Mouse (Mus musculus) 416B (cell line): ENCODE results near the gene Map2k5.

Experiments
- DNase-seq: peaks from one replicate; pipeline ENCODE4 v3.0.0; 2011; ENCODE audit warnings: low read depth

The Map2k5 gene

DNA sequence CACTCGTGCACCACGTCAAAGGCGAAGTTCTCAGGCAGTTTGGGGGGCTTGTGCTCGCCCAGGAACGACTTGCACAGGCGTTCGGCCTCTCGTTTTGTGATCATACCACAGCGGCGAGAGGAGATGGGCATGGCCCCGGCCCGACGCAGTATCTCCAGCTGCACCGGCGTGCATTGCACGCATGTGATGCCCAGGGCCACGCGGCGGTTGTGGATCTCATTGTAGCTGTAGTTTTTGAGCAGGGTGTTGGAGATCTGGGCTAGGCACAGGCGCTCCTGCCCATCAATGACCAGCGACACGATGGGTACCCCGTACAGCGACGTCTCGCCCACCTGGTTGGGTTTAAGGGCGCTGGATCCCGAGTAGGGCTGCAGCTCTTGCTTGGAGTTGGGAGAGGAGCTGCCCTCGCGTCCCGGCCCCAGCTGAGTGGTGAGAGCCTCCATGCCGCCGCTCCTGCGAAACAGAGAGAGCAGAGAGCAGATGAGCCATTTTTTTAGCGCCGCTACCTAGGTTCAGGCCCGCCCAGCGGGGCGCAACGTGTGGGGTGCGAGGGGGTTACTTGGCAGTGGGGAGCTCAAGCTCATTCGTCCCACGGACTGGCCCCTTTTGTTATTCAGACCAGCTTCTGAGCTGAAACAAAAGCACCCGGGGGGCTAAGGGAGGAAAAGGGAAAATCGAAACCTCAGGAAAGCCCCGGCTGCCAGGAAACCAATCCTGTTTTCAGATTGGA, 231.4 kb downstream of the Map2k5 start:
- DNase-seq = no peak

DNA sequence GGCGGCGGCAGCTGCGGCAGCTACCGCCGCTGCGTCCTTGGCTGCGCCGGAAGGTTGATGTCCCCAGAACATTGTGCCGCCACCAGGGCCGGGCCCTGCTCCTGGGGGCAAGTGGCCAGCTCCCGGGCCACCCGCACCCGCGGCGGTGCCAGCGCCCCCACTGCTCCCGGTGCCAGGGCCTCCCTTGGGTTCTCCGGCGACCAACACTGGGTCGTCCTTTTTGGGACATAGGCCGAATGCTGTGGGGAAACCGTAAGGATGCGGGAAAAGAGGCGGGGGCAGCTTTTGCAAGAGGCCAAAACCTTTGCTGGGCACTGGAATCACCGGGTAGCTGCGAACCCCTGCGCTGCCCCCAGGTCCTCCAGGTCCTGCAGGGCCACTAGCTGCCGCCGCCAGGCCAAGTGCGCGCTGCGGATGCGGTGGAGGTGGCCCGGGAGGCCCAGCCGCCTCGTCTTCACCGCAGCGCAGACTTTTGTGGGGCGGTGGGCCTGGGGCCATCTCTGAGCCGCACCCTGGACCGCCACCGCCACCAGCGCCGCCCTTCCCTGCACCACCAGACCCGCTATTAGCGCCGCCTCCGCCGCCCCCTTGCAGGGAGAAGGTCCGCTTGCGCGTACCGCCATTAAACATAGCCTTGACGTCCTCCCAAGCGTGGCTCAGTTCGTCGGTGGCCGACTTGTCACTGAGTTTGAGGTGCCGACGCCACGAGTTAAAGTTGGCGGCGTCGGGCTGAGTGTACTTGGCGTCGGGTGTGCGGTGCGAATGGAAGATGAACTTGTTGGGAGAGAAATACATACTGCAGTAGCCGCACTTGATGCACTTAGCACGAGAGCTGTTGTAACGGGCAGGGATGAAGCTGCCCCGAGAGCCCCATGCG, 232.2 kb downstream of the Map2k5 start:
- no peak for DNase-seq

- no peak for DNase-seq
These were observed 233.0 kb downstream of the Map2k5 start for GRCm38 (mm10) chr9:63144502-63145248.

- no peak for DNase-seq
These were observed 233.8 kb downstream of the Map2k5 start for GRCm38 (mm10) chr9:63143641-63144501.

GRCm38 (mm10) chr9:63143227-63143626, 234.5 kb downstream of the Map2k5 start:
- DNase-seq = no peak

DNA sequence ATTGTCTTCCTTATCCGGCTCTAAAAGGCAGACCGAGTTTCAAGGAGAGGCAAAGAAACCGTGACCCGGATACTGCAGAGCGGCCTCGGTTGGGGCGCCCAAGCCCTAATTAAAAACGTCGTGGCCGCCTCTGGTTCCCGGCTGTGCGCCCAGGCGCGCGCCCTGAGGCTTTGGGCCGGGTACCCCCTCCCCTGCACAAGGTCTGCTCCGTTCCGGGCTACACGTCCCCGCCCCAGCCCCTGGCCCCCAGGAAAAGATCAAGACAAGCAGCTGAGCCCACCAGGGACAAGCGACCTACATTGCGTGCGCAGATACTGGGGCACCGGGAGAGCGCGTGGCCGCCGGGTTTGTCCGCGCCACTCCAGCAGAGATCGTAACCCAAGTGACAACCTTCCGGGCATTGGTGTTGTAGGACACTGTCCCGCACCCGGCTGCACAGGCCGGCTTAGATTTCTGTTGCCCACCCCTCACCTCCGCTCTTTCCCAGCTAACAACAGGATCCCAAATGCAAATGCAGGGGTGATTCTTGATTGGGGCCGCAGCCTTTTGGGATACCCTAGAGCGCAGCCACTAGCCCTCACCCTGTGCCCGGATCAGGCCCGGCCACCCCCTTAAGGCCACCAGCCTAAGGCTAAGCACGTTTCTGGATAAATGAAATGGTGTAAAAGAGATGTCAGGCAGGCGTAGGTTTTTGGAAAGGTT, 235.2 kb downstream of the Map2k5 start:
- no peak for DNase-seq

- DNase-seq = no peak
These were observed 235.9 kb downstream of the Map2k5 start for GRCm38 (mm10) chr9:63141641-63142334.

DNA sequence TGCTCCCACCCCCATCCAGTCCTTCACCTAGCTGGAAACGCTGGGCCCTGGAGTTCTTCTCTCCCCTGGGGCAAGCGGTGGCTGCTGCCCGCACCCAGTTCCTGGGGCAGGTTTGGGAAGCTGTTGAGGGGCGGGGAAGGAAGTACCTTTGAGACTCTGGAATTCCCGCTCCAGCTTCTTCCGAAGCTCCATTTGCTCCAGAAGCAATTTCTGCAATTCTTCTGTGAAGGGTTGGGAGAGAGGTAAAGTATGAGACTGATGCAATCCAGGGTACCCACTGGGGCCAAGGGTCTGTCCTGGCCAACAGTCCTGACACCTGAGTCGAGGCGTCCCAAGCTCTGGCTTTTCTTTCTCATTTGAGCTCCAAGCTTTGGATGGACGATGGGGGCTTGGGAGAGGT, 237.5 kb downstream of the Map2k5 start:
- no peak for DNase-seq

DNA sequence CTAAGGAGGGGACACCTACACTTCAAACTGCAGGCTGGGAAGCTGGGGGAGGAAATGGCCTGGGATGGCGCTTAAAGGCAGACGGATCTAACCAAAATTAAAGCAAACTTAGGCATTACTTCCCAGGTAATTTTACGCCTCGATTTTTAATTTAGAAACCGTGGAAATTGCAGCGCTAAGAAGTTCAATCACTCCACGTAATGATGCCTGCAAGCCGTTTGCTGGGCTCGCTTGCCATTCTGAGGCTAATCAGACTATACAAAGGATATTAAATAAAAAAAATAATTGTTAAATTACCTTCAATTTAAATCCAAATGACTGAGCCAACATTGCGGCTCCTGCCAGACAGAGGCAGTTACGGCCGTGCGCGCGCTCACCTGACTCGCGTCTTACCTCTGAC, 238.0 kb downstream of the Map2k5 start:
- DNase-seq = no peak

DNA sequence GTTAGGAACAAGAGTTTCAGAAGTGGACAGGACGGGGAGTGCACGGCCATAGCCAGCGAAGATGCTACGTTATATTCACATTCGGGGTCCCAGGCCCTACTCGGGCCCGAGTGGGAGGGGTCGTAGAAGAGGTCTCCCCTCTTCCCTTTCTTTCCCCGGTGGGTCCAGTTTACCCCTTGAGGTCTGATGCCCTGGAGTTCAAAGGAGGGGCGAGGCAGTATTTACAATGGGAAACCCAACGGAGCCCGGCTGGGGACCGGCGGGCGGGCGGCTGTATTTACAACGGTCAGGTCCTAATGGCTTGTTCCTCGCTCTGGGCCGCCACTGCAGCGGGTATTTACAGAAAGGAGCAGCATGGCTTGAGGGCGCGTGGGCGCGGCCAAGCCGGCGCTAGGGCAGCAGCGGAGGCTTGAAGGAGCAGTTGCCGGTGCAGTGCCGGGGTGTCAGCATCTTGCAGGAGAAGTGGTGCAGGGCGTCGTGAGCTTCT, 239.2 kb downstream of the Map2k5 start:
- DNase-seq = no peak

DNA sequence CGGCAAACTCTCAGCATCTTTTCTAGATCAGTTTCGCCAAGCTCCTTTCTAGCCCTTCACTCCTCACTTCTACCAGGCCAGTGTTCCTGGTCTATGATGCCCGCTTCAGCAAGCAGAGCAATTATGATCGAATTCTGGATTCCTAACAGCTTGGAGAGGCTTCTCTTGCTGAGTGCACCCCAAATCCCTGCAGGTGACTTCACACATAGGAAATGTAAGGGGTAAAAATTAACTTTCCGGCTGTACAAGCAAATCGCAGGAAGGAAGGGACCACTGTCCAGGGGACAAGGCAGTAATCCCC, 240.1 kb downstream of the Map2k5 start:
- no peak for DNase-seq

GRCm38 (mm10) chr9:63136756-63137614, 240.7 kb downstream of the Map2k5 start:
- DNase-seq = no peak

- DNase-seq = no peak
These were observed 241.5 kb downstream of the Map2k5 start for GRCm38 (mm10) chr9:63136241-63136640.

- peak; percentile 58 for DNase-seq
These were observed 241.9 kb downstream of the Map2k5 start for GRCm38 (mm10) chr9:63135801-63136200.

DNA sequence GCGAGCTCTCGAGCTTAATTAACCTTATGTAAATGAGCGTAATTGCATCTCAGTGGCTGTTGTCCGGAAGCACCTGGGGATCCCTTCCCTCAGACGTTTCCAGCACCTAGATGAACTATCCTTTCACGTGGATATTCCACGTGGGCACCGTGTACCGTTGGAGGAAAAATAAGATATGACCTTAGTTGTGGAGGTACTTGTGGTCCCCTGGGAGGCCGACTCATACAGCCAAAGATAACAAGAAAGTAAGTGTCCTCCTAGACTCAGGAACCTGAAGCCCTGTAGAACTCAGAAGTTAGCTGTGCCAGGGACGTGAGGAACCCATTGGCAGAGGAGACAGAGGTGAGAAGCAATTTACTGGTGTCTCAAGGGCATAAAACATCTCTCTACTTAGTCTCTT, 242.3 kb downstream of the Map2k5 start:
- no peak for DNase-seq

DNA sequence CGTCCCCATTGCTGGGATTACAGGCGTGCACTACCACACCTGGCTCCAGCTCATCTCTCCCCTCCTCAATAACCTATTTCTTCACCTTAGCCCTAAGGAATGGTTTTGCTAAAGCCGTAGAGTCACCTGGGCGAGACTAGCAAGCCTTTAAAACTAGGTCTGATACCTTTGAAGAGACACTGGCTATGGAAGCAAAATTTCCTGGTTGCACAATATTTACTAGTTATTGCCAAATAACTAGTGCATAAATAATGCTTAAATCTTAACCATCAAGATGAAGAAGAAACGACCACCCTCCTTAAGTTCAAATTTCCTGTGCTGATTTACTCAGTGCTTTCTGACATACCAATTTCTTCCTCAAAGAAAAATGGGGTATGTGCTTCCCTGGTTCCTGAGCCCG, 244.0 kb downstream of the Map2k5 start:
- no peak for DNase-seq

- DNase-seq = peak; percentile 97
These were observed 244.8 kb downstream of the Map2k5 start for GRCm38 (mm10) chr9:63132673-63133601.

DNA sequence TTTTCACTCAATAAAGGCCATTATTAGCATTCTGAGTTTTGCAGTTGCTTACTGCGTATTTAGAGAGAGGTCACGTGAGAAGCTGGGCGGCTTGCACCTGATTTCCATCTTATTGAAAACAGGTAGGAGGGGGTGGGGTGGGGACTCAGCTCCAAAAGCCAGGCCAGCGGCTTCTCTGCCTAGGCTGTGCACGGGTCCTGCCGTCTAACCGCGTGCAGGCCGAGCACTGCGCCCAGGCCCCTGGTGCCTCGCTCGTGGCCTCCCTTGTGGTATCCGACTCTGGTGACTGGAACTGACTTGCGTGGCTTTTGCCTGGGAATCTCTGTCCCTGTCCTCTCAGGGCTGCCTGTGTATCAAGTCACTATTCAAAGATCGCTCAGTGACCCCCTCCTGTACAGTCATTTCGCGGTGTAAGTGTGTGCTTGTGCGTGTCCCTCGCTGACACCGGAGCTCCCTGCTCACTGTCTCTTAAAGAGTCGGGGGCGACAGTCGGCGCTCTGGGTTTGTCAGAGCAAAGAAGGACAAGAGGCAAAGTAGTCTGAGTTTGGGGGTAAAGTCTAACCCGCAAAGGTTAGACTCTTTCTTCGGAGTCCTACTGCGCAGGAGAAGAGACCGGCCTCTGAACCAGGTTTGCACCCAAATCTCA, 245.6 kb downstream of the Map2k5 start:
- DNase-seq = peak; percentile 38
